Mouse (Mus musculus) midbrain, postnatal 0 days (tissue): ENCODE data around the gene Ipo8. TPM values are rescaled to one million over a fixed set of nuclear protein-coding genes. Genes with fewer than 3 reads are reported as not detected.
A peak's percentile ranks its signal among the peaks of the same experiment; 100 is the strongest.

Source experiments
- ATAC-seq: fragments of 200-750 bp; cut with Nextera tagmentation; 2 replicates; pipeline ENCODE4 v1.8.0; 2017; ENCODE audit warnings: moderate number of reproducible peaks, mild to moderate bottlenecking, moderate TSS enrichment, moderate library complexity; ENCODE audit not compliant: low FRiP score
- DNase-seq: peaks from one replicate; pipeline ENCODE4 v3.0.0-alpha.2; 2015; ENCODE audit warnings: low spot score
- H3K27ac ChIP-seq: fragments of 300-500 bp; sonication (generic); 2 replicates; pipeline ENCODE4 v1.5.1; 2014; ENCODE audit warnings: low read depth, mild to moderate bottlenecking, low read length, mixed read lengths
- H3K27me3 ChIP-seq: fragments of 300-500 bp; sonication (generic); 2 replicates; pipeline ENCODE4 v1.6.1; 2014; ENCODE audit warnings: low read length, control low read depth, mixed read lengths; ENCODE audit not compliant: insufficient read depth
- H3K36me3 ChIP-seq: fragments of 300-500 bp; sonication (generic); 2 replicates; pipeline ENCODE4 v1.6.1; 2014; ENCODE audit warnings: low read length, control low read depth, mixed read lengths; ENCODE audit not compliant: insufficient read depth
- H3K4me1 ChIP-seq: fragments of 300-500 bp; sonication (generic); 2 replicates; pipeline ENCODE4 v1.6.1; 2014; ENCODE audit warnings: mild to moderate bottlenecking, control low read depth, antibody characterized with exemption, low read length, mixed read lengths; ENCODE audit not compliant: insufficient read depth
- H3K4me2 ChIP-seq: fragments of 300-500 bp; sonication (generic); 2 replicates; pipeline ENCODE4 v1.6.1; 2014; ENCODE audit warnings: low read depth, mild to moderate bottlenecking, low read length, mixed read lengths; ENCODE audit not compliant: poor library complexity, severe bottlenecking
- H3K4me3 ChIP-seq: fragments of 300-500 bp; sonication (generic); 2 replicates; pipeline ENCODE4 v1.5.1; 2014; ENCODE audit warnings: low read depth, mild to moderate bottlenecking, low read length, moderate library complexity
- H3K9ac ChIP-seq: fragments of 300-500 bp; sonication (generic); replicated peaks from 2 replicates; pipeline ENCODE4 v1.6.1; 2014; ENCODE audit warnings: mild to moderate bottlenecking, low read length, moderate library complexity, mixed read lengths; ENCODE audit not compliant: poor library complexity, severe bottlenecking
- H3K9me3 ChIP-seq: fragments of 300-500 bp; sonication (generic); 2 replicates; pipeline ENCODE4 v1.6.1; 2016; ENCODE audit warnings: low read length, control low read depth
- CTCF ChIP-seq: IDR thresholded peaks from 2 replicates; pipeline ENCODE4 v1.5.1; 2016; ENCODE audit warnings: antibody characterized with exemption, mild to moderate bottlenecking
- WGBS: fragments of 180-500 bp; shearing (Covaris S2); extraction: QIAGEN DNeasy Blood & Tissue Kit; methylation state at CpG from one replicate; pipeline ENCODE4 v1.1.7; 2014; 5-methylcytosine and 5-hydroxymethylcytosine counted together
- polyA plus RNA-seq: library from polyadenylated mRNA; unstranded; fragments of >200 nt; fragmentation: Nextera tagmentation; extraction: Ambion mirVana; gene quantifications from 2 replicates; pipeline ENCODE4 v1.2.1, GENCODE M21; 2015
- total RNA-seq: library from RNA; depleted of rRNA; stranded (reverse); fragments of >200 nt; gene quantifications from 2 replicates; pipeline ENCODE4 v1.2.3, GENCODE M21; 2014; rRNA removed

The Ipo8 gene
- total and polyA plus RNA-seq, 2 experiments from 2014 or later: 10.4 to 21.7 TPM

- no peaks in the 10 kb centered on the region for H3K27me3 ChIP-seq
- no peak overlapping the region for H3K4me3 ChIP-seq
- no peaks in the 10 kb centered on the region for H3K36me3 ChIP-seq
- H3K9ac ChIP-seq: no peak overlapping the region
- DNase-seq (peak; percentile 12), ATAC-seq (no peak)
- 0 out of 2 replicates have a peak, but pooled peaks cover 2% of the 10 kb centered on the region for H3K4me1 ChIP-seq
- H3K9me3 ChIP-seq: no peaks in the 10 kb centered on the region
- H3K4me2 ChIP-seq: no peak overlapping the region
- TF ChIP-seq CTCF: no peak
- peak overlapping the region; percentile 64 for H3K27ac ChIP-seq
- WGBS: 49% methylated on average over 6 of the region's 6 CpGs
Observed at GRCm38 (mm10) chr6:148727871-148728524, 103.3 kb downstream of the Ipo8 start.

GRCm38 (mm10) chr6:148724453-148724852, 106.8 kb downstream of the Ipo8 start:
- DNase-seq: peak; percentile 7
- Histone ChIP-seq H3K27ac (no peak overlapping the region), H3K4me2 (no peak overlapping the region), H3K9ac (no peak overlapping the region), H3K27me3 (no peaks in the 10 kb centered on the region), H3K36me3 (no peaks in the 10 kb centered on the region), H3K4me3 (no peak overlapping the region), H3K4me1 (0 out of 2 replicates have a peak, but pooled peaks cover 2% of the 10 kb centered on the region), H3K9me3 (no peaks in the 10 kb centered on the region)
- ATAC-seq: no peak
- WGBS: 51% methylated on average over 3 of the region's 3 CpGs
- TF ChIP-seq CTCF: no peak

Other genes starting within 250 kb of the Ipo8 start
- gene Caprin2, start 64.8 kb upstream of the Ipo8 start, total RNA-seq: 13.6 and 18.0 TPM in 2 replicates
- 5.9 and 6.5 TPM in 2 replicates for gene Caprin2, start 64.8 kb upstream of the Ipo8 start, polyA plus RNA-seq
- gene Sinhcaf, start 115.0 kb upstream of the Ipo8 start, total RNA-seq: 10.4 and 10.5 TPM in 2 replicates
- 7.3 and 9.3 TPM in 2 replicates for gene Sinhcaf, start 115.0 kb upstream of the Ipo8 start, polyA plus RNA-seq